Mouse (Mus musculus) midbrain, embryonic 12.5 days (tissue): ENCODE data around the gene Tekt1. TPM values are rescaled to one million over a fixed set of nuclear protein-coding genes. Genes with fewer than 3 reads are reported as not detected.
A peak's percentile ranks its signal among the peaks of the same experiment; 100 is the strongest.

Experiments
- ATAC-seq: fragments of 200-750 bp; cut with Nextera tagmentation; 2 replicates; pipeline ENCODE4 v1.8.0; 2017; ENCODE audit warnings: low read depth, moderate TSS enrichment, moderate library complexity; ENCODE audit not compliant: low FRiP score
- H3K27ac ChIP-seq: fragments of 300-500 bp; sonication (generic); replicated peaks from 2 replicates; pipeline ENCODE4 v1.5.1; 2016; ENCODE audit warnings: mild to moderate bottlenecking
- H3K27me3 ChIP-seq: fragments of 300-500 bp; sonication (generic); 2 replicates; pipeline ENCODE4 v1.6.1; 2016; ENCODE audit warnings: mild to moderate bottlenecking
- H3K36me3 ChIP-seq: fragments of 300-500 bp; sonication (generic); 2 replicates; pipeline ENCODE4 v1.6.1; 2016
- H3K4me1 ChIP-seq: fragments of 300-500 bp; sonication (generic); 2 replicates; pipeline ENCODE4 v1.6.1; 2016
- H3K4me2 ChIP-seq: fragments of 300-500 bp; sonication (generic); replicated peaks from 2 replicates; pipeline ENCODE4 v1.6.1; 2016; ENCODE audit warnings: mild to moderate bottlenecking, moderate library complexity
- H3K4me3 ChIP-seq: fragments of 300-500 bp; sonication (generic); 2 replicates; pipeline ENCODE4 v1.5.1; 2016; ENCODE audit warnings: mild to moderate bottlenecking
- H3K9ac ChIP-seq: fragments of 300-500 bp; sonication (generic); replicated peaks from 2 replicates; pipeline ENCODE4 v1.6.1; 2016; ENCODE audit warnings: mild to moderate bottlenecking, moderate library complexity
- H3K9me3 ChIP-seq: fragments of 300-500 bp; sonication (generic); 2 replicates; pipeline ENCODE4 v1.6.1; 2016; ENCODE audit warnings: mild to moderate bottlenecking
- WGBS: fragments of 180-500 bp; shearing (Covaris S2); methylation state at CpG from one replicate; pipeline ENCODE4 v1.1.7; 2016; 5-methylcytosine and 5-hydroxymethylcytosine counted together
- polyA plus RNA-seq: library from polyadenylated mRNA; unstranded; fragments of >200 nt; fragmentation: Nextera tagmentation; extraction: Ambion mirVana; gene quantifications from 2 replicates; pipeline ENCODE4 v1.2.1, GENCODE M21; 2016

The Tekt1 gene
- polyA plus RNA-seq: 3.8 and 4.6 TPM in 2 replicates

GRCm38 (mm10) chr11:72362347-72362741, at the start of gene Tekt1:
Tekt1 (minus strand) TSS chr11:72362442.
- H3K4me1 ChIP-seq: 0 out of 2 replicates have a peak, but pooled peaks cover 3% of the 10 kb centered on the region
- no peak for ATAC-seq
- H3K9ac ChIP-seq: peak within 1 kb of the TSS; percentile 59
- peak within 1 kb of the TSS; percentile 49 for H3K4me3 ChIP-seq
- WGBS: 39% methylated on average over 10 of the region's 10 CpGs
- H3K27ac ChIP-seq: no peak within 1 kb of the TSS
- no peaks in the 10 kb centered on the region for H3K27me3 ChIP-seq
- H3K4me2 ChIP-seq: peak within 1 kb of the TSS; percentile 81
- no peaks in the 10 kb centered on the region for H3K36me3 ChIP-seq
- H3K9me3 ChIP-seq: no peaks in the 10 kb centered on the region

GRCm38 (mm10) chr11:72411945-72412344, 49.7 kb upstream of the Tekt1 start:
- Histone ChIP-seq H3K27ac (no peak overlapping the region), H3K36me3 (no peaks in the 10 kb centered on the region), H3K4me2 (peak overlapping the region; percentile 98), H3K9ac (no peak overlapping the region), H3K27me3 (peaks cover 74% of the 10 kb centered on the region), H3K9me3 (no peaks in the 10 kb centered on the region), H3K4me1 (peaks cover 19% of the 10 kb centered on the region), H3K4me3 (peak overlapping the region; percentile 57)
- ATAC-seq: no peak
- WGBS: 32% methylated on average over 9 of the region's 9 CpGs

GRCm38 (mm10) chr11:72411093-72411921, 49.1 kb upstream of the Tekt1 start, which contains the start of gene Smtnl2:
Smtnl2 (minus strand) TSS chr11:72411713.
- Histone ChIP-seq H3K27me3 (peaks cover 71% of the 10 kb centered on the region), H3K36me3 (no peaks in the 10 kb centered on the region), H3K9me3 (no peaks in the 10 kb centered on the region), H3K4me2 (peak within 1 kb of the TSS; percentile 98), H3K9ac (peak within 1 kb of the TSS; percentile 58), H3K4me1 (peaks cover 18% of the 10 kb centered on the region), H3K4me3 (peak within 1 kb of the TSS; percentile 57), H3K27ac (no peak within 1 kb of the TSS)
- WGBS: under 1% methylated on average over 82 of the region's 86 CpGs
- ATAC-seq: peak; percentile 92

GRCm38 (mm10) chr11:72410521-72411092, 48.4 kb upstream of the Tekt1 start:
- 2% methylated on average over 25 of the region's 25 CpGs for WGBS
- Histone ChIP-seq H3K9me3 (no peaks in the 10 kb centered on the region), H3K36me3 (no peaks in the 10 kb centered on the region), H3K4me2 (peak overlapping the region; percentile 98), H3K4me3 (peak overlapping the region; percentile 57), H3K27me3 (peaks cover 71% of the 10 kb centered on the region), H3K4me1 (peaks cover 18% of the 10 kb centered on the region), H3K9ac (peak overlapping the region; percentile 58; the same call in 1 of the 2 replicates), H3K27ac (no peak overlapping the region)
- no peak for ATAC-seq

- no peak for ATAC-seq
- peak overlapping the region; percentile 98; the same call in 1 of the 2 replicates for H3K4me2 ChIP-seq
- whole genome bisulfite sequencing: 75% methylated on average over 12 of the region's 12 CpGs
- H3K27ac ChIP-seq: no peak overlapping the region
- peaks cover 18% of the 10 kb centered on the region for H3K4me1 ChIP-seq
- no peak overlapping the region for H3K4me3 ChIP-seq
- H3K27me3 ChIP-seq: peaks cover 71% of the 10 kb centered on the region
- no peaks in the 10 kb centered on the region for H3K9me3 ChIP-seq
- no peaks in the 10 kb centered on the region for H3K36me3 ChIP-seq
- no peak overlapping the region for H3K9ac ChIP-seq
Observed at GRCm38 (mm10) chr11:72409649-72410385, 47.6 kb upstream of the Tekt1 start.

- Histone ChIP-seq H3K27ac (no peak overlapping the region), H3K4me3 (no peak overlapping the region), H3K4me1 (peaks cover 18% of the 10 kb centered on the region), H3K4me2 (no peak overlapping the region), H3K9me3 (no peaks in the 10 kb centered on the region), H3K36me3 (no peaks in the 10 kb centered on the region), H3K27me3 (peaks cover 62% of the 10 kb centered on the region), H3K9ac (no peak overlapping the region)
- ATAC-seq: no peak
- 66% methylated on average over 9 of the region's 9 CpGs for WGBS
Observed at GRCm38 (mm10) chr11:72408451-72409170, 46.4 kb upstream of the Tekt1 start.

GRCm38 (mm10) chr11:72407574-72407973, 45.3 kb upstream of the Tekt1 start:
- Histone ChIP-seq H3K27me3 (peaks cover 52% of the 10 kb centered on the region), H3K9me3 (no peaks in the 10 kb centered on the region), H3K9ac (no peak overlapping the region), H3K27ac (no peak overlapping the region), H3K36me3 (no peaks in the 10 kb centered on the region), H3K4me3 (no peak overlapping the region), H3K4me1 (peaks cover 18% of the 10 kb centered on the region), H3K4me2 (no peak overlapping the region)
- no peak for ATAC-seq
- WGBS: 26% methylated on average over 7 of the region's 7 CpGs

- H3K27ac ChIP-seq: no peak overlapping the region
- H3K4me1 ChIP-seq: peaks cover 20% of the 10 kb centered on the region
- no peak for ATAC-seq
- H3K9me3 ChIP-seq: no peaks in the 10 kb centered on the region
- no peak overlapping the region for H3K4me2 ChIP-seq
- no peaks in the 10 kb centered on the region for H3K36me3 ChIP-seq
- no peak overlapping the region for H3K9ac ChIP-seq
- no peak overlapping the region for H3K4me3 ChIP-seq
- 16% methylated on average over 3 of the region's 3 CpGs for WGBS
- H3K27me3 ChIP-seq: peaks cover 47% of the 10 kb centered on the region
Observed at GRCm38 (mm10) chr11:72407081-72407480, 44.8 kb upstream of the Tekt1 start.

GRCm38 (mm10) chr11:72406079-72406675, 43.9 kb upstream of the Tekt1 start:
- WGBS: 57% methylated on average over 8 of the region's 8 CpGs
- H3K27ac ChIP-seq: no peak overlapping the region
- peaks cover 38% of the 10 kb centered on the region for H3K27me3 ChIP-seq
- no peak overlapping the region for H3K4me2 ChIP-seq
- no peak overlapping the region for H3K9ac ChIP-seq
- H3K9me3 ChIP-seq: no peaks in the 10 kb centered on the region
- H3K36me3 ChIP-seq: no peaks in the 10 kb centered on the region
- no peak for ATAC-seq
- H3K4me1 ChIP-seq: peaks cover 12% of the 10 kb centered on the region
- H3K4me3 ChIP-seq: no peak overlapping the region

- no peak overlapping the region for H3K4me3 ChIP-seq
- H3K27me3 ChIP-seq: peaks cover 31% of the 10 kb centered on the region
- H3K9ac ChIP-seq: no peak overlapping the region
- ATAC-seq: no peak
- H3K27ac ChIP-seq: no peak overlapping the region
- 66% methylated on average over 4 of the region's 4 CpGs for WGBS
- no peak overlapping the region for H3K4me2 ChIP-seq
- H3K4me1 ChIP-seq: peaks cover 6% of the 10 kb centered on the region
- no peaks in the 10 kb centered on the region for H3K36me3 ChIP-seq
- H3K9me3 ChIP-seq: no peaks in the 10 kb centered on the region
Observed at GRCm38 (mm10) chr11:72405532-72405931, 43.3 kb upstream of the Tekt1 start.

GRCm38 (mm10) chr11:72402969-72403368, 40.7 kb upstream of the Tekt1 start:
- 91% methylated on average over 12 of the region's 12 CpGs for WGBS
- H3K9me3 ChIP-seq: no peaks in the 10 kb centered on the region
- no peak overlapping the region for H3K9ac ChIP-seq
- peaks cover 6% of the 10 kb centered on the region; the same call in 1 of the 2 replicates for H3K27me3 ChIP-seq
- ATAC-seq: no peak
- H3K4me2 ChIP-seq: no peak overlapping the region
- no peak overlapping the region for H3K27ac ChIP-seq
- no peak overlapping the region for H3K4me3 ChIP-seq
- H3K4me1 ChIP-seq: peaks cover 3% of the 10 kb centered on the region; the same call in 1 of the 2 replicates
- H3K36me3 ChIP-seq: no peaks in the 10 kb centered on the region
